Mouse (Mus musculus) lung, postnatal 0 days (tissue): ENCODE measurements around the gene H2-DMb2. TPM values are rescaled to one million over a fixed set of nuclear protein-coding genes. Genes with fewer than 3 reads are reported as not detected.
A peak's percentile ranks its signal among the peaks of the same experiment; 100 is the strongest.

ENCODE experiments used
- ATAC-seq: fragments of 200-750 bp; cut with Nextera tagmentation; 2 replicates; pipeline ENCODE4 v1.8.0; 2017; ENCODE audit warnings: moderate library complexity
- DNase-seq: peaks from one replicate; pipeline ENCODE4 v3.0.0-alpha.2; 2016; ENCODE audit warnings: low spot score
- H3K27ac ChIP-seq: fragments of 300-500 bp; sonication (generic); 2 replicates; pipeline ENCODE4 v1.5.1; 2014; ENCODE audit warnings: antibody characterized with exemption, mild to moderate bottlenecking, low read length, mixed read lengths
- H3K27me3 ChIP-seq: fragments of 300-500 bp; sonication (generic); replicated peaks from 2 replicates; pipeline ENCODE4 v1.6.1; 2014; ENCODE audit warnings: low read length, mixed read lengths; ENCODE audit not compliant: insufficient read depth
- H3K36me3 ChIP-seq: fragments of 300-500 bp; sonication (generic); 2 replicates; pipeline ENCODE4 v1.6.1; 2014; ENCODE audit warnings: low read length, mixed read lengths; ENCODE audit not compliant: insufficient read depth
- H3K4me1 ChIP-seq: fragments of 300-500 bp; sonication (generic); 2 replicates; pipeline ENCODE4 v1.6.1; 2014; ENCODE audit warnings: antibody characterized with exemption, low read depth, low read length, mixed read lengths; ENCODE audit not compliant: insufficient read depth
- H3K4me2 ChIP-seq: fragments of 300-500 bp; sonication (generic); replicated peaks from 2 replicates; pipeline ENCODE4 v1.6.1; 2014; ENCODE audit warnings: low read depth, mild to moderate bottlenecking, low read length, moderate library complexity, mixed read lengths
- H3K4me3 ChIP-seq: fragments of 300-500 bp; sonication (generic); 2 replicates; pipeline ENCODE4 v1.5.1; 2014; ENCODE audit warnings: low read depth, low read length
- H3K9ac ChIP-seq: fragments of 300-500 bp; sonication (generic); replicated peaks from 2 replicates; pipeline ENCODE4 v1.6.1; 2014; ENCODE audit warnings: low read depth, mild to moderate bottlenecking
- H3K9me3 ChIP-seq: fragments of 300-500 bp; sonication (generic); 2 replicates; pipeline ENCODE4 v1.6.1; 2016; ENCODE audit warnings: low read length, mixed read lengths
- CTCF ChIP-seq: IDR thresholded peaks from 2 replicates; pipeline ENCODE4 v1.5.1; 2016; ENCODE audit warnings: antibody characterized with exemption, mild to moderate bottlenecking
- EP300 ChIP-seq: IDR thresholded peaks from 2 replicates; pipeline ENCODE4 v1.6.1; 2016; ENCODE audit warnings: antibody characterized with exemption, mild to moderate bottlenecking, control low read depth
- WGBS: fragments of 180-500 bp; shearing (Covaris S2); extraction: QIAGEN DNeasy Blood & Tissue Kit; methylation state at CpG from one replicate; pipeline ENCODE4 v1.1.7; 2014; 5-methylcytosine and 5-hydroxymethylcytosine counted together
- polyA plus RNA-seq: library from polyadenylated mRNA; unstranded; fragments of >200 nt; fragmentation: Nextera tagmentation; extraction: Ambion mirVana; gene quantifications from 2 replicates; pipeline ENCODE4 v1.2.1, GENCODE M21; 2015

H2-DMb2 gene
- polyA plus RNA-seq, 1 experiment from 2014 or later = 1.8 TPM

DNA sequence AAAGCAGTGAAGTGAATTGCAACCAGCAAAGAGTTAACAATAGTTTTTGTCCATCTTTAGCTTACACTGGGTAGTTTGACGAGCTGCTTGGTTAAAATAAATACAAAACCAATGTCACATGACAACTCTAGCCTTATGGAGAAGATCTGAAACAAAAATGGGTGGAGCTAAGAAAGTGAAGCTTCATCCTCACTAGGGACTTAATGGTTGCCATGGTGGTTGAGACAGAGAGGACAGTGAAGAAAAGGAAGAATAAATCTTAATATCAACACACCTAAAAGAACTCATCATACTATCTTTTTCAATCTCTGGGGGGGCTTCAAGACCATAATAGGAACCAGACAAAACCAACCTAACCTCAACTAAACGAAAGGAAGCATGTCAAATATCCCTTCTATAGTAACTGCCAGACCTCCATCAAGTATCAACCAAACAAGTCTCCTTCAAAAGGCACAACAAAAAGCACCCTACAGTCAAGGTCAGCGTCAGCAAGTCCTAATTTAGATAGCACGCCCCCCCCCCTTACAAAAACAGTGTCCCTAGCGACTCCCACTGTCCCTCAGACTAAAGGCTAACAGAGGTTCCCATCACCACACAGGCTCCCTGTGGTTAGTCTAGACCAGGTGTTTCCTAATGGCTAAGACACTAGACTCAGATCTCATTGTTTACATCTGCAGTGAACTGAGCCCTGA lies 25.5 kb upstream of the H2-DMb2 start:
- Histone ChIP-seq H3K9ac (peak overlapping the region; percentile 86), H3K27ac (no peak overlapping the region), H3K9me3 (no peaks in the 10 kb centered on the region), H3K4me1 (peaks cover 9% of the 10 kb centered on the region; the same call in 1 of the 2 replicates), H3K36me3 (peaks cover 44% of the 10 kb centered on the region), H3K4me3 (peak overlapping the region; percentile 92), H3K4me2 (peak overlapping the region; percentile 94), H3K27me3 (no peaks in the 10 kb centered on the region)
- WGBS = 0% methylated on average over 5 of the region's 5 CpGs
- DNase-seq (peak; percentile 63), ATAC-seq (no peak)
- TF ChIP-seq CTCF (no peak), EP300 (no peak)

DNA sequence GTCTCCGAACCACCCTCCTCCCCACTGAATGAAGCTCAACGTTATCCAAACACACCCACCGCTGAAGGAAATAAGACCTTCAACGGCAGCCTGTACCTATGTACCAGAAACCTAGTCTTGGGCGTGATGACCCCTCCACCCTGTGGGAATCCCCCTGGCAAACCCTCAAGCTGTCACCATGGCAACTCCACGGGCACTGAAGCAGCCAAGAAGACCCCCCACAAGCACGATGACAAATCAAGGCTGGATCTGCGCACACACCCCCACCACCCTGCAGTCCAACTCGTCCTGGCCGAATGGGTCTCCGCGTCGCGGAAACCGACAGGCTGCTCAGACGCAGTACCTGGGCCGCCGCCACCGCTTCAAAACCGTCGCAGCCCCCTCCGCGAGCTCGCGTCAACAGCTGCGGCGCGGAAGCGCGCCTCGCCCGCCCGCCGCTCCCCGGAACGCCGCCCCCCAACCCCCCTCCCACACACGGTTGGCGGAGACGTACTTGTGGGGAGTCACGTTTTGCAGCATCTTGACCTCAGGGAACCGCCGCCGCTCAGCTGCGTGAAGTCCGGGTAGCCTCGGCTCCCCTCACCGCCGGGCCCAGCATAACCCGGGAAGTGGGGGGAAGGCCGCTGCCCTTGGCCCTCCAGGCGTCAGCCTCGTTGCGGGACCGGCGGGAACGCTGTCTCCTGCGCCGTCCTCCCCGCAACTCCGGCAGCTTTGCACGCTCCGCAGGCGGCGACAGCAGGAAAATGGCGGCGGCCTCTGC lies 24.8 kb upstream of the H2-DMb2 start:
- Histone ChIP-seq H3K36me3 (peaks cover 37% of the 10 kb centered on the region), H3K9ac (peak overlapping the region; percentile 86), H3K4me3 (peak overlapping the region; percentile 92), H3K9me3 (no peaks in the 10 kb centered on the region), H3K27me3 (no peaks in the 10 kb centered on the region), H3K27ac (peak overlapping the region; percentile 75), H3K4me1 (peaks cover 9% of the 10 kb centered on the region; the same call in 1 of the 2 replicates), H3K4me2 (peak overlapping the region; percentile 94)
- DNase-seq (peak; percentile 39), ATAC-seq (no peak)
- TF ChIP-seq CTCF (no peak), EP300 (no peak)
- WGBS = under 1% methylated on average over 61 of the region's 67 CpGs

DNA sequence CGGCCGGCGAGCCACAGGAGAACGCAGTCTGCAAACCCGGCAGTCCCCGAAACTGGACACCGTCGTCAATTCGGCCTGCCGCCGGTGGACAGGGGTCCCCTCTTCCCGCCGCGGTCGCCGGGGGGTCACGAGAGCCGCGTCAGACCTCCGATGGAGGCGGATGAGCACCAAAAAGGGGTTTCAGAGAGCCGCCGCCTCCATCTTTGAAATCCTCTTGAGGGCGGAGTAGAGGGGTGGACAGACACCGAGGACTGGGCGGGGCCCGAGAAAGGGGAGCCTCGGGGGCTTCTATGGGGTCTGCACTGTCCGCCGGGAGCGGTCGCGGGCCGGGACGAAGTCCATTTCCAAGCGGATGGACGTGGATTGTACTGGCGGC lies 24.2 kb upstream of the H2-DMb2 start:
- Histone ChIP-seq H3K9ac (peak overlapping the region; percentile 86), H3K4me3 (peak overlapping the region; percentile 92), H3K9me3 (no peaks in the 10 kb centered on the region), H3K27me3 (no peaks in the 10 kb centered on the region), H3K4me1 (peaks cover 12% of the 10 kb centered on the region; the same call in 1 of the 2 replicates), H3K27ac (peak overlapping the region; percentile 75), H3K4me2 (peak overlapping the region; percentile 94), H3K36me3 (peaks cover 31% of the 10 kb centered on the region)
- DNase-seq (no peak), ATAC-seq (peak; percentile 14; the same call in 1 of the 2 replicates)
- TF ChIP-seq EP300 (peak; percentile 41; the same call in 1 of the 2 replicates), CTCF (peak; percentile 15; the same call in 1 of the 2 replicates)
- WGBS = 1% methylated on average over 35 of the region's 38 CpGs

DNA sequence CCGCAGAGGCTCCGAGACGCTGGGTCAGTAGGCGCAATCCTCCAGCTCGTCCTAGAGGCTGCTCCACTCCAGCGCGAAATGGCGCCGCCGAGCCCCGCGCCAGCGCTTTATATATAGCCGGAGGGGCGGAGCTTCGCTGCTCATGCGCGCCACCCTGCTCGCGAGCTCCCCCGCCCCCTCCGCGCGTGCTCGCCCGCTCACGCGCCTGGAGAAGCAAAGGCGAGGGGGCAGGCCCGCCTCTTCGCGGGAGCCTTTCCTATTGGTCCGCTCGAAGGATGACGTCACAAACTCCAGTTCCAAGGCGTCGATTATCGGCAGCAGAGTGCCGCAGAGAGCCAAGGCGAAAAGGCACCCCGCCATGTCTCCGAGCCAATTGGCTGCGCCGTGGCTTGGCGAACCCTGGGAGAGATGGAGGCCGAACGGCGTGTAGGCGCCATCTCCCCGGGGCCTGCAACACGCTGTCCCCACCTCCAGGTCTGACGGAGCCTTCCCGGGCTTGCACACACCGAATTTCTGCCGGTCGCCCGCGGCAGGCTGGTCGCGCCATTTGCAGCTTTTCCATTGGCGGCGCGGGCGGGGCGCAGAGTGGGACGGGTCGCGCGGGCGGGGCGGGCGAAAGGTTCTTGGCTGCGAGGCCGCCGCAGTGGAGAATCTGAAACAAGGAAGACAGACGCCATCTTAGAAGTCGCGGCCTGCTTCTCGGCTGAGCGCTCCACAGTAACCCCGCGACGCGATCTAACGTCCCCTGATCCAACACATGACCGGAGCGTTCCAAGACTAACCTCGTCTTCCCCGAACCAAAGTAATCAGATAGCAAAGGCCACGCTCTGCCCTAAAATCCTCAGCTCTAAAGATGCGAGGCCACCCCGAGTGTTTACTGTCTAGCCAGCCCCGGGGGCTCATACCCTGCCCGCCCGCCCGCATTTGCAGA lies 23.6 kb upstream of the H2-DMb2 start, which contains the start of gene H2-DMa:
TSS of gene H2-DMa (plus strand) at position 293 of the 931 bp plus-strand sequence.
- peak within 1 kb of the TSS; percentile 96 for H3K9ac ChIP-seq
- H3K9me3 ChIP-seq = no peaks in the 10 kb centered on the region
- H3K4me1 ChIP-seq = peaks cover 14% of the 10 kb centered on the region; the same call in 1 of the 2 replicates
- H3K36me3 ChIP-seq = peaks cover 25% of the 10 kb centered on the region
- H3K4me3 ChIP-seq = peak within 1 kb of the TSS; percentile 92
- DNase-seq = peak; percentile 100
- no peak; the same call in 1 of the 2 replicates for TF ChIP-seq EP300
- TF ChIP-seq CTCF = peak; percentile 8; the same call in 1 of the 2 replicates
- H3K4me2 ChIP-seq = peak within 1 kb of the TSS; percentile 94
- H3K27ac ChIP-seq = peak within 1 kb of the TSS; percentile 100
- no peaks in the 10 kb centered on the region for H3K27me3 ChIP-seq
- 3% methylated on average over 84 of the region's 96 CpGs for WGBS
- ATAC-seq = peak; percentile 73

DNA sequence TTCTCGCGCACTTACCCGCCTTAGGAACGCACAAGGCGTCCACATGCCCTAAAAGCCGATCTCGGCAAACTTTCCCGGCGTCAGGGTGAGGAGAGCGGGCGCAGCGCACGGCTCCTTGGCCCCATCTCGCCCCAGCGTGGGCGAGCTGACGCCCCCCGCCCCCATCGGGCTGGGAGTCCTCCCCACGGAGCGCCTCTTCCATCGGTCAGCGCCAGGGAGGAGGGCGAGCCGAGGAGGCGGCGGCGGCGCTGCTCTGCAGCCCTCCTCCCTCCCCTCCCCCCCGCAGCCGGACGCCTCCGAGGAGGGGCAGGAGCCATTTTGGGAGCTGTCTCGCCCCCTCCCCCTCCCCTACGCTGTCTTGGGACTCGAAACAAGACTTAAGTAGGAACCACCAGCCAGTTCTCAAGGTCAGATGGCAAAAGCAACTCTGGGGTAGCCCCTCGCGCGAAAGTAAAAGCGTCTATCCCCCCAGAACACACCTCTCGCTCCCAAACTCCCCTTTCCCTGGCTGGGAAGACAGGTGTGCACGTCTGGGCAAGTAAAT lies 22.9 kb upstream of the H2-DMb2 start:
- Histone ChIP-seq H3K4me3 (peak overlapping the region; percentile 92), H3K9me3 (no peaks in the 10 kb centered on the region), H3K4me2 (peak overlapping the region; percentile 94), H3K27me3 (no peaks in the 10 kb centered on the region), H3K36me3 (peaks cover 18% of the 10 kb centered on the region), H3K9ac (peak overlapping the region; percentile 96), H3K4me1 (peaks cover 17% of the 10 kb centered on the region; the same call in 1 of the 2 replicates), H3K27ac (peak overlapping the region; percentile 100)
- peak; percentile 93 for DNase-seq
- peak; percentile 34 for ATAC-seq
- TF ChIP-seq EP300 (no peak; the same call in 1 of the 2 replicates), CTCF (no peak)
- WGBS = 0% methylated on average over 26 of the region's 42 CpGs
